Mouse (Mus musculus) mouse trophoblast stem cell (cell line): Measurements from ENCODE around the gene Vmn1r202.
"Not testable (repeated sequence)": the region's sequence is repeated elsewhere in the genome, so short reads cannot be mapped to it uniquely, and the experiment has no call there.

Source experiments
- in situ Hi-C, 2 experiments: fragments of 300-500 bp; cut with MseI, MboI; formaldehyde crosslinking; loops; 2 replicates in 1 of 2; 3 replicates in 1 of 2; pipeline ENCODE4 v1.15.1; 2025

The Vmn1r202 gene

GRCm38 (mm10) chr13:22505281-22505680, at the start of gene Vmn1r202:
Gene Vmn1r202 (minus strand): TSS chr13:22505381.
- in situ Hi-C loops, result no loop called here

- in situ Hi-C loops, result not testable (repeated sequence)
Observed at GRCm38 (mm10) chr13:22552898-22553297, 47.7 kb upstream of the Vmn1r202 start, which contains the start of gene Vmn1r204. Gene Vmn1r204 (plus strand): TSS chr13:22553198.

- in situ Hi-C loops, result no loop called here
Observed at GRCm38 (mm10) chr13:22517814-22518213, 12.6 kb upstream of the Vmn1r202 start, which contains the start of gene Vmn1r203. Gene Vmn1r203 (plus strand): TSS chr13:22518114.

- in situ Hi-C loops, result no loop called here
Observed at GRCm38 (mm10) chr13:22502431-22502830, 2.8 kb downstream of the Vmn1r202 start.

GRCm38 (mm10) chr13:22471623-22472022, 33.6 kb downstream of the Vmn1r202 start, which contains the start of gene Vmn1r201:
Gene Vmn1r201 (plus strand): TSS chr13:22471923.
- in situ Hi-C loops, result no loop called here

- in situ Hi-C loops, result no loop called here
Observed at GRCm38 (mm10) chr13:22455145-22455544, 50.0 kb downstream of the Vmn1r202 start.
